Mouse (Mus musculus) heart, postnatal 10 days (tissue): Measurements from ENCODE around the gene Itgbl1. TPM values are rescaled to one million over a fixed set of nuclear protein-coding genes. Genes with fewer than 3 reads are reported as not detected.

ENCODE experiments used
- DNase-seq, 2 experiments: peaks; one replicate each; pipeline ENCODE4 v3.0.0; 2021
- intact Hi-C: fragments of 180-260 bp; cut with DNase I; formaldehyde crosslinking; loops from one replicate; pipeline ENCODE4 v1.15.1; 2025
- total RNA-seq, 2 experiments: library from RNA; stranded (reverse); gene quantifications; 2 replicates each; pipeline ENCODE4 v1.2.3; 2021

Itgbl1 gene
- total RNA-seq, 2 experiments from 2014 or later = 2.0 to 2.2 TPM

DNA sequence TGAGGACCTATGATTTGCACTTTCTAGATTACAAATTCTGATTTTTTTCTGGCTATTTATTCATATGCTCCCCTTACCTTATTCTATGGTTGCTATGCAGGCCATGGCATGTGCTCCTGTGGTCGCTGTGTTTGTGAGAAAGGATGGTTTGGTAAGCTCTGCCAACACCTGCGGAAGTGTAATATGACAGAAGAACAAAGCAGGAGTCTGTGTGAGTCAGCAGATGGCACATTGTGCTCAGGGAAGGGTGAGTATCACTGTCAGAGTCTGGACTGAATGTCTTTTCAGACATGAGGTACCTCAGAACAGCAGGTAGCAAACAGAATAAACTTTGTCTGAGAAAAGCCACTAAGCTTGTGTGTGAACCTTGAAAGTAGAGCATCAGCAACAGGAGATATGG is 306.8 kb downstream of the Itgbl1 start:
- intact Hi-C loops = no loop called here
- DNase-seq = no peak

DNA sequence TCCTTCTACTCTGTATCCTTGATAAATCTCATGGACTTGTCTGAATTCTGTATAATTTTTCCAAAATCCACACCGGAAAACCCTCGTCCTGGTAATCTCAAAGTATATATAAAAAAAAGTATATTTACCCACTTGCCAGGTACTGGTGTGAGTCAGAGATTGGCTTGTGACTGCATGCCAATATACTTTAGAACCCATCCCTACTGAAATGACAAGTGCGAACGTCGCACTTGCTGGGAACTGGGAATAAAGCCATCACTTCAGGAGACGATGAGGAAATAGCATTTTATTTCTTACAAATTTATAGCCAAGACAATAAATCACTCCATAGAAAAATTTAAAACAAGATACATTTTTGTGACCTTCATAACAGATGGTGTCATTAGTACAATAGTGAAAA is 308.2 kb downstream of the Itgbl1 start:
- no peak for DNase-seq
- intact Hi-C loops = no loop called here

DNA sequence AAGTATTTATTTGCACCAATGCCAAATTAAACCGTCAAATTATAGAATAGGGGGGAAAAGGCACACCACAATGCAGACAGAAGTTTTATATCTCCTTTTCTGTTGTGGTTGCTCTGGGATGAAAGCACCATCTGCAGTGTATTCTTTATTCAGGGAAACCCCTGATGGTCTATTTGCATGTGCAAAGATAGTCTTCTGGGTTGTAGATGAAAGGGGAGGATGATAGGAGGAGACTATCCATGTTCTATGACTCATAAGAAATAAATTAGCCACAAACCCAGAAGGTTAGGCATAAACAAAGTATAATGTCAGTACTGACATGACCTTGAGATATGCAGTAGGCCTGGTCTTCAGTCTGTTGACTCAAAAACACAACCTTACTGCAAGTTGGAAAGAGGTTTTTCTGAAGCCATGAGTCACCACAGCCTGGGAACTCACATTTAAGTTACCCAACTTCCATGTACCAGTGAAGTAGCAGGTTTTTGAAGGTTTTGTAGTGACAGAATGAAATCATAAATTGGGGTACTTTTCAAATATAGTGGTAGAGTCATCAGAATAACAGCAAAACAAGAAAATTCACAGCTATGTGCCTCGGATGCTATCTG is 330.9 kb downstream of the Itgbl1 start:
- intact Hi-C loops = no loop called here

More for the DNA sequence above, 330.9 kb downstream of the Itgbl1 start:
- DNase-seq = no peak

Other genes with a start within 250 kb of the Itgbl1 start
- gene Nalcn, start 32.8 kb upstream of the Itgbl1 start, total RNA-seq = under 1 TPM; 0.14 to 0.17 TPM